Mouse (Mus musculus): ENCODE results near the gene Rbms3. TPM values are rescaled to one million over a fixed set of nuclear protein-coding genes. Genes with fewer than 3 reads are reported as not detected.
A peak's percentile ranks its signal among the peaks of the same experiment; 100 is the strongest.

The Rbms3 gene
- polyA plus RNA-seq, 1 experiment = 16.5 TPM

DNA sequence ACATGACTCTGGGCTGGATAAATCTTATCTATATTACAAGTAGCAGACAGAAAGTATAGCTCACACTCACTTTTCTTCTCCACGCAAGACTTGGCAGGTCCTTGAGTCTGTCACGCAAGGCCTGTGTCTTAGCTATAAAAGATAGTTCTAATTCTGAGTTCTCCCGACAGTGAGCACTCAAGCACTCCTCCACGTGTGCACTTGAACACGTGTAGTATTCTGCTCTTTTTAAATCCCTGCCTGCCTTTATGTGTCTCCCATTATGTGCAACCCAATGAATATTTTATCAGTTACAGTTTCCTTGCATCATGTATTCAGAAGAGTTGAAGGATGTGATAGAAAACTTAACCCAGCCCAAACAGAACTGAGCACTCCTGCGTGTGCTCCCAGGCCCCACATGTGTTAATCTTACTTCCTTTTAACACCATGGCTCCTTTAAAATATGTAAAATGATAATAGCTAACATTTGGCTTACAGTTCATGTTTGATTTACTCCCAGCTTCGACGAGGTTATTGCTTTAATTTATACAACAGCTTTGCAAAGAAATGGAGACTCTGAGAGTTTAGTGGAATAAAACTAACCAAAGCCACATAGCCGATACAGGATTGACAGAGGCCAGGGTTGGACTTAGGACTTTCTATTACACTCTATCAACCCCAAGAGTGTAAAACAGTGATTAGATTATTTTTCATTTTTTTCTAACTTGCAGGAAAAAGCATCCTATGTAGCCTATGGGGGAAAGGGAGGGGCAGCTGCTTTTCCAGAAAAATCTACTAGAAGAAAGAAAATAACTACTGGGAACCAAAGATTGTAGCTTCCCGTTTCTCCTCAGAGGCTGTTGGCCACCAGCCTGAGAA lies 749.9 kb downstream of the Rbms3 start:
- H3K27me3 ChIP-seq (replicated peaks; ENCODE audit: control insufficient read depth, insufficient read depth, low read length) = no peaks in the 10 kb centered on the region
- 87% methylated on average over 10 of the region's 10 CpGs for WGBS
- H3K36me3 ChIP-seq (ENCODE audit: control insufficient read depth, insufficient read depth, low read length) = no peaks in the 10 kb centered on the region
- TF ChIP-seq CTCF (conservative IDR thresholded peaks at IDR 0.05; ENCODE audit: insufficient read depth, insufficient read length, low read depth, low read length) = no peak
- no peak for TF ChIP-seq POLR2A (IDR thresholded peaks at IDR 0.05; ENCODE audit: low read depth, low read length)
- no peak overlapping the region for H3K27ac ChIP-seq (ENCODE audit: insufficient read depth, low read depth, low read length)
- no peak overlapping the region for H3K4me3 ChIP-seq (ENCODE audit: insufficient read depth, low read depth, low read length)
- no peaks in the 10 kb centered on the region; the same call in 1 of the 2 replicates for H3K4me1 ChIP-seq (ENCODE audit: control insufficient read depth, insufficient read depth, low read length)
- no peak for DNase-seq

DNA sequence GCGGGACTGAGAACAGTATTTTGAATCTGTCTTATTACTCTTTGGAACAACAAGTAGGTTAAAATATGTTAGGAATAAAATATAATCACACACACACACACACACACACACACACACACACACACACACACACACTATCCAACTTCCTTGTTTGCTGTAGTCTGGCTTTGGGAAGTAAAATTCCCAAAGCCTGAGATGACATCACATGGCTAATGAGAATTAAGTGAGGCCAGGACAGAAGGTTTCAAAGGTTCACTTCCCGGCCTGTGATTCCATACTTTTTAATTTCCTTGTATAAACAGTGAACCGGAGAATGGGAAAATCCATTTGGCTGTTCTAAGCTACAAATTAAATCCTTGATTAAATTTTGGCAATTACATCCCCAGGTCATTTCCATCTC lies 752.9 kb downstream of the Rbms3 start:
- Histone ChIP-seq H3K27me3 (replicated peaks; ENCODE audit: control insufficient read depth, insufficient read depth, low read length) (no peaks in the 10 kb centered on the region), H3K4me3 (ENCODE audit: insufficient read depth, low read depth, low read length) (no peak overlapping the region), H3K4me1 (ENCODE audit: control insufficient read depth, insufficient read depth, low read length) (no peaks in the 10 kb centered on the region), H3K36me3 (ENCODE audit: control insufficient read depth, insufficient read depth, low read length) (no peaks in the 10 kb centered on the region), H3K27ac (ENCODE audit: insufficient read depth, low read depth, low read length) (peak overlapping the region; percentile 45; the same call in 1 of the 2 replicates)
- TF ChIP-seq POLR2A (IDR thresholded peaks at IDR 0.05; ENCODE audit: low read depth, low read length) (no peak), CTCF (conservative IDR thresholded peaks at IDR 0.05; ENCODE audit: insufficient read depth, insufficient read length, low read depth, low read length) (no peak)
- DNase-seq = peak; percentile 71
- 37% methylated on average over 3 of the region's 3 CpGs for WGBS

DNA sequence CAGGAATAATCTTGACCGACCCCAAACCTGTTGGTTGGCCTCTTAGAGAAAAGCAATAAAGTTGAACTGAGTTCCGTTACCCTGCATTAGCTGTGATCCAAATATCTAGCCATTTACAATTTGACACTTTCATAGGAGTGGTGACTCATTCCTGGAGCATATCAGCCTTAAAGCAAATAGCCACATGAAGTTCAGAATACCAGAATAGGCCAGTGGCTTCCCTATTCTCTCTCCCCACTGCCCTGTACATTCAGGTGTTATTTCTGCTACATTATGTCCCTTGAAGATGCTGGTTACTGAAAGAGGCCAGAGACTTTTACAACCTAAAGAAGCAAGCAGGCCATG lies 755.8 kb downstream of the Rbms3 start:
- 61% methylated on average over 2 of the region's 2 CpGs for WGBS
- H3K36me3 ChIP-seq (ENCODE audit: control insufficient read depth, insufficient read depth, low read length) = no peaks in the 10 kb centered on the region
- no peaks in the 10 kb centered on the region for H3K27me3 ChIP-seq (replicated peaks; ENCODE audit: control insufficient read depth, insufficient read depth, low read length)
- DNase-seq = no peak
- TF ChIP-seq POLR2A (IDR thresholded peaks at IDR 0.05; ENCODE audit: low read depth, low read length) = no peak
- H3K4me1 ChIP-seq (ENCODE audit: control insufficient read depth, insufficient read depth, low read length) = no peaks in the 10 kb centered on the region
- no peak overlapping the region for H3K4me3 ChIP-seq (ENCODE audit: insufficient read depth, low read depth, low read length)
- H3K27ac ChIP-seq (ENCODE audit: insufficient read depth, low read depth, low read length) = peak overlapping the region; percentile 82

DNA sequence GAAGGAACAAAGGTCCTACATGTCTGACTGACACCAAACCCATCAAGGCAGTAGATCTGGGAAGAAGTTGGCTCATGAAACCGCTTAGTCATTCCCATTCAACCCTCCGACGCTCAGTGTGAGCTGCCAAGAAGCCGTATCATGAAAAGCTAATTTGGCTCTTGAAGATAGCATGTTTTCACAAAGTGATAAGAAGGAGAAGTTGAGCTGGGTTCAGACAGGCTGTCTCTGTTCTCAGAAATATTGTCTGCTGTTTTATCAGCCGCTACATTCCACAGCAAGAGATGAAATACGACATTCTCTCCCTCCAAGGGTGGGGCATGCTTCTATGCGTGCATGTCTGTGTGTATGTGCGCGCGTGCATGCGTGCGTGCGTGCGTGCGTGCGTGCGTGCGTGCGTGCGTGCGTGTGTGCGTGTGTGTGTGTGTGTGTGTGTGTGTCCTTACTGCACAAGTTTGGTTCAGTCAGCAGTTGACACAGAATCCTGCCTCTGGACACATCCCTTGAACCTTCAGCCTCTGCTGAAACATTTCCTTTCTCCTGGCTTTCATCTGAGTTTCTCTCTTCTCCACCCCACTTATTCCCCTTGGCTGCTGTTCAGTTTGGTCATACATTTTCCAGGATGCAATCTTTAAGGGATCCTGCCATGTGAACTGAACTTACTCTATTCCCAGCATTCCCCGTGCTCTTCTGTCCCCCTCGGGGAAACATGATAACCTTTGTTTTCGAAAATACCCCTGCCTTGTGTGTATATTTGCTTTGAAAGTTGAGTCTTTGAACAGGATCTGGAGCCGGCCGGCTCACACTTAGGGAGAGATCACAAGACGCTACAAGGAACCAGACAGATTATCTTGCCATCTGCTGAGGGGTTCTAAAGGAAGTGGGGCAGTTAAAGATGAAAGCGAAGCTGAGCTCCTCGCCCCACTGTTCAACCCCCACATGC lies 756.4 kb downstream of the Rbms3 start:
- no peak overlapping the region for H3K4me3 ChIP-seq (ENCODE audit: insufficient read depth, low read depth, low read length)
- peak; percentile 63 for DNase-seq
- WGBS = 52% methylated on average over 30 of the region's 30 CpGs
- no peaks in the 10 kb centered on the region for H3K27me3 ChIP-seq (replicated peaks; ENCODE audit: control insufficient read depth, insufficient read depth, low read length)
- TF ChIP-seq POLR2A (IDR thresholded peaks at IDR 0.05; ENCODE audit: low read depth, low read length) = no peak
- no peak for TF ChIP-seq CTCF (conservative IDR thresholded peaks at IDR 0.05; ENCODE audit: insufficient read depth, insufficient read length, low read depth, low read length)
- no peaks in the 10 kb centered on the region for H3K36me3 ChIP-seq (ENCODE audit: control insufficient read depth, insufficient read depth, low read length)
- H3K27ac ChIP-seq (ENCODE audit: insufficient read depth, low read depth, low read length) = peak overlapping the region; percentile 82
- H3K4me1 ChIP-seq (ENCODE audit: control insufficient read depth, insufficient read depth, low read length) = no peaks in the 10 kb centered on the region

- no peak for DNase-seq
- WGBS = 76% methylated on average over 6 of the region's 6 CpGs
- no peaks in the 10 kb centered on the region for H3K27me3 ChIP-seq (replicated peaks; ENCODE audit: control insufficient read depth, insufficient read depth, low read length)
- no peaks in the 10 kb centered on the region for H3K36me3 ChIP-seq (ENCODE audit: control insufficient read depth, insufficient read depth, low read length)
- H3K4me1 ChIP-seq (ENCODE audit: control insufficient read depth, insufficient read depth, low read length) = no peaks in the 10 kb centered on the region
- no peak overlapping the region for H3K4me3 ChIP-seq (ENCODE audit: insufficient read depth, low read depth, low read length)
- TF ChIP-seq CTCF (conservative IDR thresholded peaks at IDR 0.05; ENCODE audit: insufficient read depth, insufficient read length, low read depth, low read length) (no peak), POLR2A (IDR thresholded peaks at IDR 0.05; ENCODE audit: low read depth, low read length) (no peak)
- H3K27ac ChIP-seq (ENCODE audit: insufficient read depth, low read depth, low read length) = no peak overlapping the region
Observed at GRCm38 (mm10) chr9:116872346-116872745, 757.4 kb downstream of the Rbms3 start.

DNA sequence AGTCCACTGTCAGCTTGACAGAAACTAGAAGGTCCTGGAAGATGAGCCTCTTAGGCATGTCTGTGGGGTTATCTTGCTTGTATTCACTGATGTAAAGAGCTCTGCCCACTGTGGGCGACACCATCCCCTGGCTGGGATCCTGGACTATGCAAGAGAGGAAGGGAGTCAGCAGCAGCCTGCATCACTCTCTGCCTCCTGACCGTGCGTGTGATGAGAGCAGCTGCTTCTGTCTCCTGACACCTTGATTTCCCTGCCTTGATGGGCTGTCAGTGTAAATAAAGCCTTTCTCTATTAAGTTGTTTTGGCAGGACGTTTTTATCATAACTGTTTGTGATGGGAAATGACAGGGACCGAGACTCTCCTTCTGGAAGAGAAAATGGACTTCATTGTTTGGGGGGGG lies 758.1 kb downstream of the Rbms3 start:
- H3K4me1 ChIP-seq (ENCODE audit: control insufficient read depth, insufficient read depth, low read length) = no peaks in the 10 kb centered on the region
- H3K36me3 ChIP-seq (ENCODE audit: control insufficient read depth, insufficient read depth, low read length) = no peaks in the 10 kb centered on the region
- WGBS = 95% methylated on average over 5 of the region's 5 CpGs
- DNase-seq = no peak
- H3K27ac ChIP-seq (ENCODE audit: insufficient read depth, low read depth, low read length) = no peak overlapping the region
- no peaks in the 10 kb centered on the region for H3K27me3 ChIP-seq (replicated peaks; ENCODE audit: control insufficient read depth, insufficient read depth, low read length)
- TF ChIP-seq CTCF (conservative IDR thresholded peaks at IDR 0.05; ENCODE audit: insufficient read depth, insufficient read length, low read depth, low read length) (no peak), POLR2A (IDR thresholded peaks at IDR 0.05; ENCODE audit: low read depth, low read length) (no peak)
- no peak overlapping the region for H3K4me3 ChIP-seq (ENCODE audit: insufficient read depth, low read depth, low read length)

DNA sequence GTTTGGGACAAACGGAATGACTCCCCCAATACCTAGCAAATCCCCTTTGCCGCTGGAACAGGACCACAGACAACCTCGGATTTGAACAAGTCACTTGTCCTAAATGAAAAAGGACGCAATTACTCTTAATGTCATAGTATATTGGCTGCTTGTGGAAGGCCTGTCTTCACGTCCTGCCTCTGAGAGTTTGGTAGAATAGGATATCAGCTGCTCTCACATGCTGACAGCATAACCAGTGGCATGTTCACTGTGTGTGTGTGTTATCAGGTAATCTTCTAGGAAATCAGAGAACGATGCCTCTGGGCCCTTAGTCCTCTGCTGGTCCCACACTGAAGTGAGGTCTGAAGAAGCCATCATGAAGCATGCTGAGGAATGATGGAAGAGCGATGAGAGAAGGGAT lies 763.7 kb downstream of the Rbms3 start:
- DNase-seq = no peak
- no peak overlapping the region for H3K27ac ChIP-seq (ENCODE audit: insufficient read depth, low read depth, low read length)
- 92% methylated on average over 7 of the region's 7 CpGs for WGBS

More for the DNA sequence above, 763.7 kb downstream of the Rbms3 start:
- TF ChIP-seq CTCF (conservative IDR thresholded peaks at IDR 0.05; ENCODE audit: insufficient read depth, insufficient read length, low read depth, low read length) = no peak
- TF ChIP-seq POLR2A (IDR thresholded peaks at IDR 0.05; ENCODE audit: low read depth, low read length) = no peak
- Histone ChIP-seq H3K36me3 (ENCODE audit: control insufficient read depth, insufficient read depth, low read length) (no peaks in the 10 kb centered on the region), H3K4me3 (ENCODE audit: insufficient read depth, low read depth, low read length) (no peak overlapping the region), H3K4me1 (ENCODE audit: control insufficient read depth, insufficient read depth, low read length) (peaks cover 10% of the 10 kb centered on the region; the same call in 1 of the 2 replicates), H3K27me3 (replicated peaks; ENCODE audit: control insufficient read depth, insufficient read depth, low read length) (no peaks in the 10 kb centered on the region; the same call in 1 of the 2 replicates)
